Mouse (Mus musculus) neural tube, embryonic 13.5 days (tissue): ENCODE measurements around the gene Eef1akmt3. TPM values are rescaled to one million over a fixed set of nuclear protein-coding genes. Genes with fewer than 3 reads are reported as not detected.
"Not testable (repeated sequence)": the region's sequence is repeated elsewhere in the genome, so short reads cannot be mapped to it uniquely, and the experiment has no call there.

Experiments
- ATAC-seq: fragments of 200-750 bp; cut with Nextera tagmentation; 2 replicates; pipeline ENCODE4 v1.8.0; 2017; ENCODE audit warnings: low read depth, mild to moderate bottlenecking, moderate TSS enrichment, moderate library complexity
- H3K27ac ChIP-seq: fragments of 300-500 bp; sonication (generic); replicated peaks from 2 replicates; pipeline ENCODE4 v1.5.1; 2015; ENCODE audit warnings: moderate library complexity, mild to moderate bottlenecking, inconsistent platforms
- H3K27me3 ChIP-seq: fragments of 300-500 bp; sonication (generic); 2 replicates; pipeline ENCODE4 v1.6.1; 2015; ENCODE audit warnings: mild to moderate bottlenecking, inconsistent platforms
- H3K36me3 ChIP-seq: fragments of 300-500 bp; sonication (generic); 2 replicates; pipeline ENCODE4 v1.6.1; 2015; ENCODE audit warnings: mild to moderate bottlenecking, inconsistent platforms
- H3K4me1 ChIP-seq: fragments of 300-500 bp; sonication (generic); replicated peaks from 2 replicates; pipeline ENCODE4 v1.6.1; 2015; ENCODE audit warnings: inconsistent platforms
- H3K4me2 ChIP-seq: fragments of 300-500 bp; sonication (generic); 2 replicates; pipeline ENCODE4 v1.6.1; 2015; ENCODE audit warnings: inconsistent platforms, mild to moderate bottlenecking, moderate library complexity
- H3K4me3 ChIP-seq: fragments of 300-500 bp; sonication (generic); 2 replicates; pipeline ENCODE4 v1.5.1; 2015; ENCODE audit warnings: mild to moderate bottlenecking, inconsistent platforms
- H3K9ac ChIP-seq: fragments of 300-500 bp; sonication (generic); 2 replicates; pipeline ENCODE4 v1.6.1; 2015; ENCODE audit warnings: moderate library complexity, mild to moderate bottlenecking, inconsistent platforms
- H3K9me3 ChIP-seq: fragments of 300-500 bp; sonication (generic); 2 replicates; pipeline ENCODE4 v1.6.1; 2016; ENCODE audit warnings: inconsistent platforms
- WGBS: fragments of 180-500 bp; shearing (Covaris S2); methylation state at CpG from one replicate; pipeline ENCODE4 v1.1.7; 2015; 5-methylcytosine and 5-hydroxymethylcytosine counted together
- polyA plus RNA-seq: library from polyadenylated mRNA; unstranded; fragments of >200 nt; fragmentation: Nextera tagmentation; extraction: Ambion mirVana; gene quantifications from 2 replicates; pipeline ENCODE4 v1.2.1, GENCODE M21; 2015

The Eef1akmt3 gene
- polyA plus RNA-seq, 1 experiment from 2014 or later = 0.20 TPM

- Histone ChIP-seq H3K4me2 (peak overlapping the region; percentile 93), H3K27me3 (no peaks in the 10 kb centered on the region), H3K9me3 (no peaks in the 10 kb centered on the region), H3K27ac (peak overlapping the region; percentile 94), H3K4me1 (peaks cover 56% of the 10 kb centered on the region), H3K4me3 (peak overlapping the region; percentile 65), H3K36me3 (peaks cover 41% of the 10 kb centered on the region), H3K9ac (peak overlapping the region; percentile 77)
- no peak for ATAC-seq
- WGBS = 83% methylated on average over 9 of the region's 9 CpGs
Observed at GRCm38 (mm10) chr10:127068360-127069038, 27.2 kb upstream of the Eef1akmt3 start.

- no peak overlapping the region for H3K9ac ChIP-seq
- no peak overlapping the region; the same call in 1 of the 2 replicates for H3K4me2 ChIP-seq
- H3K9me3 ChIP-seq = no peaks in the 10 kb centered on the region
- no peak for ATAC-seq
- peaks cover 66% of the 10 kb centered on the region for H3K4me1 ChIP-seq
- H3K36me3 ChIP-seq = peaks cover 41% of the 10 kb centered on the region
- no peaks in the 10 kb centered on the region for H3K27me3 ChIP-seq
- 88% methylated on average over 14 of the region's 14 CpGs for WGBS
- peak overlapping the region; percentile 16 for H3K4me3 ChIP-seq
- 0 out of 2 replicates have a peak overlapping the region, but pooled peaks have one; percentile 9 for H3K27ac ChIP-seq
Observed at GRCm38 (mm10) chr10:127066519-127067018, 25.3 kb upstream of the Eef1akmt3 start.

- Histone ChIP-seq H3K4me1 (peaks cover 66% of the 10 kb centered on the region), H3K36me3 (peaks cover 41% of the 10 kb centered on the region), H3K27me3 (no peaks in the 10 kb centered on the region), H3K9me3 (no peaks in the 10 kb centered on the region), H3K27ac (no peak overlapping the region), H3K4me3 (0 out of 2 replicates have a peak overlapping the region, but pooled peaks have one; percentile 16), H3K9ac (no peak overlapping the region), H3K4me2 (no peak overlapping the region; the same call in 1 of the 2 replicates)
- no peak for ATAC-seq
- WGBS = 91% methylated on average over 9 of the region's 9 CpGs
Observed at GRCm38 (mm10) chr10:127065981-127066380, 24.7 kb upstream of the Eef1akmt3 start.

- Histone ChIP-seq H3K9ac (peak overlapping the region; percentile 99), H3K9me3 (no peaks in the 10 kb centered on the region), H3K27ac (peak overlapping the region; percentile 91), H3K4me2 (peak overlapping the region; percentile 82), H3K36me3 (peaks cover 41% of the 10 kb centered on the region), H3K4me3 (peak overlapping the region; percentile 89), H3K4me1 (peaks cover 69% of the 10 kb centered on the region), H3K27me3 (no peaks in the 10 kb centered on the region)
- ATAC-seq = peak; percentile 1; the same call in 1 of the 2 replicates
- WGBS = 13% methylated on average over 37 of the region's 37 CpGs
Observed at GRCm38 (mm10) chr10:127063913-127064870, 22.9 kb upstream of the Eef1akmt3 start.

GRCm38 (mm10) chr10:127063239-127063872, 22.0 kb upstream of the Eef1akmt3 start, which contains the start of gene Cdk4:
TSS of gene Cdk4 (plus strand) at chr10:127063534.
- WGBS = under 1% methylated on average over 46 of the region's 46 CpGs
- Histone ChIP-seq H3K27ac (peak within 1 kb of the TSS; percentile 91), H3K36me3 (peaks cover 38% of the 10 kb centered on the region), H3K27me3 (no peaks in the 10 kb centered on the region), H3K9ac (peak within 1 kb of the TSS; percentile 99), H3K4me1 (peaks cover 68% of the 10 kb centered on the region), H3K9me3 (no peaks in the 10 kb centered on the region), H3K4me3 (peak within 1 kb of the TSS; percentile 89), H3K4me2 (peak within 1 kb of the TSS; percentile 82)
- ATAC-seq = peak; percentile 86

- ATAC-seq = no peak
- Histone ChIP-seq H3K4me2 (peak overlapping the region; percentile 47; the same call in 1 of the 2 replicates), H3K27me3 (no peaks in the 10 kb centered on the region), H3K4me1 (peaks cover 70% of the 10 kb centered on the region), H3K27ac (peak overlapping the region; percentile 79), H3K4me3 (no peak overlapping the region), H3K9me3 (no peaks in the 10 kb centered on the region), H3K36me3 (peaks cover 31% of the 10 kb centered on the region), H3K9ac (no peak overlapping the region)
- WGBS = 86% methylated on average over 5 of the region's 5 CpGs
Observed at GRCm38 (mm10) chr10:127062503-127062902, 21.2 kb upstream of the Eef1akmt3 start.

- ATAC-seq, H3K27ac ChIP-seq: not testable (repeated sequence)
- peaks cover 71% of the 10 kb centered on the region for H3K4me1 ChIP-seq
Observed at GRCm38 (mm10) chr10:127062101-127062500, 20.8 kb upstream of the Eef1akmt3 start.

GRCm38 (mm10) chr10:127061513-127061912, 20.2 kb upstream of the Eef1akmt3 start:
- WGBS = 77% methylated on average over 2 of the region's 2 CpGs
- peaks cover 31% of the 10 kb centered on the region for H3K36me3 ChIP-seq
- H3K9me3 ChIP-seq = no peaks in the 10 kb centered on the region
- H3K4me1 ChIP-seq = peaks cover 68% of the 10 kb centered on the region
- peak overlapping the region; percentile 90 for H3K4me3 ChIP-seq
- no peak for ATAC-seq
- H3K27ac ChIP-seq = peak overlapping the region; percentile 98
- no peaks in the 10 kb centered on the region for H3K27me3 ChIP-seq
- H3K9ac ChIP-seq = peak overlapping the region; percentile 99
- peak overlapping the region; percentile 87 for H3K4me2 ChIP-seq

More at GRCm38 (mm10) chr10:127062101-127062500, 20.8 kb upstream of the Eef1akmt3 start:
- peaks cover 31% of the 10 kb centered on the region for H3K36me3 ChIP-seq
- H3K4me2 ChIP-seq, H3K4me3 ChIP-seq, H3K27me3 ChIP-seq, H3K9ac ChIP-seq, H3K9me3 ChIP-seq: not testable (repeated sequence)
- 91% methylated on average over 4 of the region's 4 CpGs for WGBS

GRCm38 (mm10) chr10:127061085-127061484, 19.8 kb upstream of the Eef1akmt3 start:
- Histone ChIP-seq H3K4me1 (peaks cover 69% of the 10 kb centered on the region), H3K36me3 (peaks cover 31% of the 10 kb centered on the region), H3K4me2 (peak overlapping the region; percentile 87), H3K9ac (peak overlapping the region; percentile 99), H3K4me3 (peak overlapping the region; percentile 90), H3K27ac (peak overlapping the region; percentile 98), H3K9me3 (no peaks in the 10 kb centered on the region), H3K27me3 (no peaks in the 10 kb centered on the region)
- no peak for ATAC-seq
- 24% methylated on average over 5 of the region's 5 CpGs for WGBS

- Histone ChIP-seq H3K9me3 (no peaks in the 10 kb centered on the region), H3K4me3 (peak within 1 kb of the TSS; percentile 90), H3K36me3 (peaks cover 31% of the 10 kb centered on the region), H3K4me2 (peak within 1 kb of the TSS; percentile 87), H3K4me1 (peaks cover 69% of the 10 kb centered on the region), H3K9ac (peak within 1 kb of the TSS; percentile 99), H3K27ac (peak within 1 kb of the TSS; percentile 98), H3K27me3 (no peaks in the 10 kb centered on the region)
- WGBS = under 1% methylated on average over 27 of the region's 72 CpGs
- ATAC-seq = peak; percentile 37
Observed at GRCm38 (mm10) chr10:127059968-127060916, 18.9 kb upstream of the Eef1akmt3 start, which contains the start of gene March9. TSS of gene March9 (minus strand) at chr10:127060184.
